Comparison of ENCODE assay signal across 8 mouse cellular contexts in the genomic region with DNA sequence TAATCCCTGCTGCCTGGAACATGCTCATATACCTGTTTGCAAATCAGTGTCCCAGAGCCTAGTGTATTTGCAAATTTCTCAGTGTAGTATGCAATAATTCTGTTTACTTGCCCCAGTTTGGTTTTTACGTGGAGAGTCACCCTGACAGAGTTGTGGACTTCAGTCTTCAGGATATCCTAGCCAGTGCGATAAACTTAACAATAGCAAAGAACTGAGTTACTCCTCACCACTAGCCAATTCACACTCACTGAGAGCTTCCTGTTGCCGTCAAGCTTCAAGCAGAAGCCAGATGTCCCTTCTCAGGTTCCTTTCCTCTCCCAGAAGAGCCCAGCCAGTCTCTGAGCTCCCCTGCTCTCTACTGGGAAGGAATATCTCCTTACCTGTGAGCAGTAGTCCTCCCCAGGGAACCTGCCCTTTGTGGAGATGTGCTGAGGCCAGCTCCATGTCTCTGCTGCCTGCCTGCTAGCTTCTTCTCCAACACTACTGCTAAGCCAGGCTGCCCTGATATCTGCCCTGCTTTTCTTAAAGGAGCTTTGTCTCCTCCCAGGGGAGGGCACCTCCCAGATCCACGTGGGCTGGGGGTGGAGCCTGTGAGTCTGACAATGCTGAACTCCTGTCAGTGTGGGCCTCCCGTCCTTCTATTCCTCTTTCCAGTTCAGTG. TPM values are rescaled to one million over a fixed set of nuclear protein-coding genes. Genes with fewer than 3 reads are reported as not detected.
DNase-seq lines count a peak whose midpoint lies in the region; ATAC-seq lines count a peak whose summit lies in the region.

A gene (minus strand): TSS at position 513 of the 661 bp plus-strand sequence.

- ATAC-seq in megakaryocyte, adult 5-6 weeks (ENCODE audit: poor library complexity, severe bottlenecking) = peak; percentile 96

- DNase-seq in adipocyte (ENCODE audit: low spot score) = peak; percentile 40
- peak; percentile 7 for DNase-seq in embryo, embryonic 9.5 days (ENCODE audit: extremely low spot score)
- peak; percentile 70 to 76 for DNase-seq in heart, adult 9 months (ENCODE audit: low spot score in 2 of 2)
- peak; percentile 83 for DNase-seq in kidney, adult 18-20 months
- peak; percentile 64 for DNase-seq in liver
- peak; percentile 69 to 73 for DNase-seq in spleen, adult 18-20 months
- DNase-seq in urinary bladder, postnatal 14 days (ENCODE audit: low spot score) = peak; percentile 56

RNA-seq across cellular contexts. Expression of the gene that starts here (rescaled TPM):
- 309 and 334 TPM in 2 replicates for total RNA-seq in megakaryocyte, adult 5-6 weeks (2015)
- total RNA-seq in megakaryocyte, adult 5-6 weeks (2017) = 89.9 and 122 TPM in 2 replicates

Comparison
In these comparisons a context has a peak if more than half of its experiments do, and no peak if none do; other contexts are left out.
1. Peak in every context shown above with its lines: DNase-seq and ATAC-seq.
2. DNase-seq: peak in every context shown above with its lines; median percentile 83 in kidney, adult 18-20 months; 73 in heart, adult 9 months; 71 in spleen, adult 18-20 months; 64 in liver; 56 in urinary bladder, postnatal 14 days; 40 in adipocyte; 7 in embryo, embryonic 9.5 days.